Mouse (Mus musculus): ENCODE results near the gene Zbtb6. TPM values are rescaled to one million over a fixed set of nuclear protein-coding genes. Genes with fewer than 3 reads are reported as not detected.

Gene Zbtb6
- polyA plus RNA-seq, 1 experiment from 2014 or later = 15.1 TPM

- H3K36me3 ChIP-seq = peaks cover 18% of the 10 kb centered on the region
Observed at GRCm38 (mm10) chr2:37430593-37431464, 12.1 kb downstream of the Zbtb6 start.

GRCm38 (mm10) chr2:37423671-37424070, 19.3 kb downstream of the Zbtb6 start:
- Histone ChIP-seq H3K4me3 (no peak overlapping the region), H3K27ac (peak overlapping the region; percentile 12; the same call in 1 of the 2 replicates), H3K36me3 (peaks cover 10% of the 10 kb centered on the region), H3K27me3 (no peaks in the 10 kb centered on the region), H3K4me2 (0 out of 2 replicates have a peak overlapping the region, but pooled peaks have one; percentile 8), H3K4me1 (replicated peaks) (peaks cover 19% of the 10 kb centered on the region), H3K9ac (no peak overlapping the region), H3K9me3 (no peaks in the 10 kb centered on the region)
- 51% methylated on average over 3 of the region's 3 CpGs for WGBS
- no peak for ATAC-seq (ENCODE audit: low FRiP score)

More at GRCm38 (mm10) chr2:37430593-37431464, 12.1 kb downstream of the Zbtb6 start:
- Histone ChIP-seq H3K27ac (peak overlapping the region; percentile 99), H3K9ac (peak overlapping the region; percentile 90), H3K4me3 (peak overlapping the region; percentile 88), H3K27me3 (no peaks in the 10 kb centered on the region), H3K4me2 (peak overlapping the region; percentile 91), H3K4me1 (replicated peaks) (peaks cover 21% of the 10 kb centered on the region), H3K9me3 (no peaks in the 10 kb centered on the region)
- under 1% methylated on average over 38 of the region's 38 CpGs for whole genome bisulfite sequencing
- peak; percentile 96 for ATAC-seq (ENCODE audit: low FRiP score)

- peaks cover 3% of the 10 kb centered on the region for H3K36me3 ChIP-seq
- WGBS = under 1% methylated on average over 74 of the region's 75 CpGs
- peak within 1 kb of the TSS; percentile 99 for H3K9ac ChIP-seq
- H3K4me2 ChIP-seq = peak within 1 kb of the TSS; percentile 66
- peak; percentile 97 for ATAC-seq (ENCODE audit: low FRiP score)
- no peaks in the 10 kb centered on the region for H3K9me3 ChIP-seq
- H3K27ac ChIP-seq = peak within 1 kb of the TSS; percentile 98
- no peaks in the 10 kb centered on the region for H3K27me3 ChIP-seq
- peak within 1 kb of the TSS; percentile 96 for H3K4me3 ChIP-seq
- H3K4me1 ChIP-seq (replicated peaks) = peaks cover 17% of the 10 kb centered on the region
Observed at GRCm38 (mm10) chr2:37422306-37423304, 20.4 kb downstream of the Zbtb6 start, which contains the start of gene Rc3h2. Gene Rc3h2, minus strand, starts transcription at chr2:37422903.

- WGBS = 12% methylated on average over 3 of the region's 3 CpGs
- Histone ChIP-seq H3K4me3 (peak overlapping the region; percentile 96), H3K9me3 (no peaks in the 10 kb centered on the region), H3K4me1 (replicated peaks) (peaks cover 17% of the 10 kb centered on the region), H3K27ac (peak overlapping the region; percentile 98), H3K27me3 (no peaks in the 10 kb centered on the region), H3K4me2 (peak overlapping the region; percentile 66), H3K36me3 (peaks cover 2% of the 10 kb centered on the region), H3K9ac (peak overlapping the region; percentile 99)
- ATAC-seq (ENCODE audit: low FRiP score) = no peak; the same call in 1 of the 2 replicates
Observed at GRCm38 (mm10) chr2:37421903-37422302, 21.1 kb downstream of the Zbtb6 start.

- no peak overlapping the region for H3K4me2 ChIP-seq
- H3K4me1 ChIP-seq (replicated peaks) = no peaks in the 10 kb centered on the region
- WGBS = 61% methylated on average over 1 of the region's 1 CpGs
- no peaks in the 10 kb centered on the region for H3K9me3 ChIP-seq
- ATAC-seq (ENCODE audit: low FRiP score) = no peak
- H3K9ac ChIP-seq = no peak overlapping the region
- no peak overlapping the region for H3K27ac ChIP-seq
- H3K4me3 ChIP-seq = no peak overlapping the region
- H3K36me3 ChIP-seq = peaks cover 44% of the 10 kb centered on the region
- no peaks in the 10 kb centered on the region for H3K27me3 ChIP-seq
Observed at GRCm38 (mm10) chr2:37395539-37395938, 47.4 kb downstream of the Zbtb6 start.

GRCm38 (mm10) chr2:37382921-37383320, 60.0 kb downstream of the Zbtb6 start:
- ATAC-seq (ENCODE audit: low FRiP score) = no peak

GRCm38 (mm10) chr2:37380189-37380588, 62.8 kb downstream of the Zbtb6 start:
- no peak for ATAC-seq (ENCODE audit: low FRiP score)
- peaks cover 51% of the 10 kb centered on the region for H3K36me3 ChIP-seq
- 60% methylated on average over 2 of the region's 2 CpGs for WGBS

More at GRCm38 (mm10) chr2:37382921-37383320, 60.0 kb downstream of the Zbtb6 start:
- H3K4me3 ChIP-seq = no peak overlapping the region
- no peak overlapping the region for H3K27ac ChIP-seq
- no peak overlapping the region for H3K4me2 ChIP-seq
- no peaks in the 10 kb centered on the region for H3K4me1 ChIP-seq (replicated peaks)
- H3K27me3 ChIP-seq = no peaks in the 10 kb centered on the region
- H3K36me3 ChIP-seq = peaks cover 43% of the 10 kb centered on the region
- H3K9ac ChIP-seq = no peak overlapping the region
- no peaks in the 10 kb centered on the region for H3K9me3 ChIP-seq
- WGBS = 93% methylated on average over 9 of the region's 9 CpGs

GRCm38 (mm10) chr2:37376018-37376417, 67.0 kb downstream of the Zbtb6 start:
- ATAC-seq (ENCODE audit: low FRiP score) = no peak
- Histone ChIP-seq H3K9ac (no peak overlapping the region), H3K4me3 (no peak overlapping the region), H3K4me1 (replicated peaks) (no peaks in the 10 kb centered on the region), H3K9me3 (no peaks in the 10 kb centered on the region), H3K27ac (no peak overlapping the region), H3K4me2 (no peak overlapping the region), H3K27me3 (no peaks in the 10 kb centered on the region), H3K36me3 (peaks cover 36% of the 10 kb centered on the region)
- 90% methylated on average over 1 of the region's 1 CpGs for WGBS

More at GRCm38 (mm10) chr2:37380189-37380588, 62.8 kb downstream of the Zbtb6 start:
- Histone ChIP-seq H3K4me3 (no peak overlapping the region), H3K9ac (no peak overlapping the region), H3K9me3 (no peaks in the 10 kb centered on the region), H3K4me1 (replicated peaks) (no peaks in the 10 kb centered on the region), H3K4me2 (no peak overlapping the region), H3K27me3 (no peaks in the 10 kb centered on the region), H3K27ac (no peak overlapping the region)

Other genes with a start within 250 kb of the Zbtb6 start
- not detected in 2 replicates for gene Olfr366, start 231.6 kb downstream of the Zbtb6 start, polyA plus RNA-seq (2015; fragmentation: Nextera tagmentation; extraction: Ambion mirVana)
- not detected in 2 replicates for gene Olfr368, start 116.7 kb downstream of the Zbtb6 start, polyA plus RNA-seq (2015; fragmentation: Nextera tagmentation; extraction: Ambion mirVana)
- 74.4 and 77.7 TPM in 2 replicates for gene Pdcl, start 83.8 kb downstream of the Zbtb6 start, polyA plus RNA-seq (2015; fragmentation: Nextera tagmentation; extraction: Ambion mirVana)
- gene Rc3h2, start 20.3 kb downstream of the Zbtb6 start, polyA plus RNA-seq (2015; fragmentation: Nextera tagmentation; extraction: Ambion mirVana) = 23.1 and 24.6 TPM in 2 replicates
- gene Zbtb26, start within 50 bp of the Zbtb6 start, polyA plus RNA-seq (2015; fragmentation: Nextera tagmentation; extraction: Ambion mirVana) = 8.5 and 8.7 TPM in 2 replicates
- 60.1 and 63.3 TPM in 2 replicates for gene Rabgap1, start 108 bp upstream of the Zbtb6 start, polyA plus RNA-seq (2015; fragmentation: Nextera tagmentation; extraction: Ambion mirVana)
- 14.4 and 15.5 TPM in 2 replicates for gene Gpr21, start 73.2 kb upstream of the Zbtb6 start, polyA plus RNA-seq (2015; fragmentation: Nextera tagmentation; extraction: Ambion mirVana)